Mouse (Mus musculus) kidney, postnatal 10 days (tissue): ENCODE data around the gene Spag5.
A peak's percentile ranks its signal among the peaks of the same experiment; 100 is the strongest.

ENCODE experiments used
- DNase-seq: peaks from one replicate; pipeline ENCODE4 v3.0.0; 2021; ENCODE audit warnings: mixed read lengths

The Spag5 gene

DNA sequence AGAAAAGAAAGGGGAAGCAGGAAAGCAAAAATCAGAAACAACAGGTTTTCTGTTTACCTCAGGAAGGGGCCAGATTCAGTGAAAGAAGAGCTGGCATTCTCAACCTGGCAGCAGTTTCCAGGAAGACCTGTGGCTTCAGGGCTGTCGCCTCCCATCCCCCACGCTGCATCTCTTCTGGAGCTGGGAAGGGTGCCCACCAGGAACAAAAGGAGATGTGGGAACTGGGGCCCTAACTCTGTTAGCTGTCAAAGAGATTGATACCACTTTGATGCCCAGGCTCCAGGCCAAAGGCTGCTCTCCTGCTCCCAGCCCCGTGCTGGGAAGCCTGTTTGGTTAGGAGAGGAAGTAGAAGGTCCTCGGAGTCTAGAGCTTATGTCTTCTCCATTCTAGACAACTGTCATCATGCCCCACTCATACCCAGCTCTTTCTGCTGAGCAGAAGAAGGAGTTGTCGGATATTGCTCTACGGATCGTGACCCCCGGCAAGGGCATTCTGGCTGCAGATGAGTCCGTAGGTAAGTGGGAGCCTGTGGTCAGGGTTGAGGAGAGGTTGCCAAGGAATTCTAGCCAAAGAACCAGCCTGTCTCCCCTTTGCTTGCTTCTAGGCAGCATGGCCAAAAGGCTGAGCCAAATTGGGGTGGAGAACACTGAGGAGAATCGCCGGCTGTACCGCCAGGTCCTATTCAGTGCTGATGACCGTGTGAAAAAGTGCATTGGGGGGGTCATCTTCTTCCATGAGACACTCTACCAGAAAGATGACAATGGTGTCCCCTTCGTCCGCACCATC is 22.9 kb downstream of the Spag5 start:
- no peak for DNase-seq

DNA sequence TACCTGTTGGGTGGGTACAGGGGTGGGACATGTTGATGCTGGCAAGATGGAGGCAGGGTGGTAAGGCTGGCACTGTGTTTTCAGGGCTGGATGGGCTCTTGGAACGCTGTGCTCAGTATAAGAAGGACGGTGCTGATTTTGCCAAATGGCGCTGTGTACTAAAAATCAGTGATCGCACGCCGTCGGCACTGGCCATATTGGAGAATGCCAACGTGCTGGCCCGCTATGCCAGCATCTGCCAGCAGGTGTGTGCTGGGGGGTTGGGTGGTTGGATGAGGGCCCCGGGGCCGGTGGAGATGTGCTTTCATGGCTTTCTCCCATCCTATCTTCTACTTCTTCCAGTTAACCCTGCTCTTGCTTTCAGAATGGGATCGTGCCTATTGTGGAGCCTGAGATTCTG is 23.6 kb downstream of the Spag5 start:
- DNase-seq, result no peak

DNA sequence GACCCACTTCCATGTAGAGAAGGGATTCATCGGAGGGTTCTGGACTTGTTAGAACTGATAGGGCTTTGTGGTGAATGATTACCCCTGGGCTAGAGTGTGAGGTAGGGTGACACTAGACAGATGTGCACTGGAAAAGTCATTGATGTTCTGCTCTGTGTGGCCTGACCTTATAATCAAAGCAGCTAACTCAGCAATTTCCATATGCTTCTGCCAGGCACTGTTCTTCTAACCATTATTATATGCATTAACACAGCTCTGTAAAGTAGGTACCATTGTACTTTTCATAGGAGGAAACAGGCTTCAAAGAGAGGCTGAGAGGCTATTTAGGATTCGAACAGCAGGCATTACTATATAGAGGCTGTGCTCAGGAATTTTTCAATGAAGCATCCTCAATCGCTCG is 25.9 kb downstream of the Spag5 start:
- no peak for DNase-seq

DNA sequence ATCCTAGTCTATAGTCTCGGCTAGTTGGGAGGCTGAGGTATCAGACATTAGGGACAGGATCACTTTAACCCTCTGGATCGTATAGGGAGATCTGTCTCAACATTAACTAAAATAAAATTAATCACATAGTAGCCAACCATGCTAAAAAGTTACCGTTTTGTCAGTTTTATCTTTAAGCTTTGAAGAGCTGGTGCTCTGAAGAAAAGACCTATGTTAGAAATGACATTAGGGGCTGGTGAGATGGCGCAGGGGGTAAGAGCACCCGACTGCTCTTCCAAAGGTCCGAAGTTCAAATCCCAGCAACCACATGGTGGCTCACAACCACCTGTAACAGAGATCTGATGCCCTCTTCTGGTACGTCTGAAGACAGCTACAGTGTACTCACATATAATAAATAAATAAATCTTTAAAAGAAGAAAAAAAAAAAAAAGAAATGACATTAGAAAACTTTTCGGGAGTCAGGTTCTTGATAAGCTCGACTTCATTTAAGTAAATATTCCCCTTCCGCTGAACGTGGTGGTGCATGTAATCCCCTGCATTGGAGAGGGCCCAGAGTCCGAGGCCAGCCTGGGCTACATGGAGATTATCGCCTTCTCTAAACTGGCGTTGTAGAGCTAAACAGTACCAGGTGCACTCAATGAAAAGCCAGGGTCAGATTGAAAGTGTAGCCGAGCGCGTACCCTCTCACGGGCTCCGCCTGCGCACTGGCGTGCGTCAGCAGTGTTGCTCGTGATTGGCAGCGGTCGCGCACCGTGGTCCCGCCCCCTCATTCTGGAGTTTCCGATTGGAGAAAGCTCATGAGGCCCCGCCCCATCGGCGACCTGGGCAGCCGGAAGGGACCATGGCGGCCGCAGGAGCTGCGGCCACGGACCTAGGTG is 26.5 kb downstream of the Spag5 start, which contains the start of gene Pigs:
Gene Pigs (plus strand): TSS at position 782 of the 878 bp plus-strand sequence.
- DNase-seq, result peak; percentile 99

DNA sequence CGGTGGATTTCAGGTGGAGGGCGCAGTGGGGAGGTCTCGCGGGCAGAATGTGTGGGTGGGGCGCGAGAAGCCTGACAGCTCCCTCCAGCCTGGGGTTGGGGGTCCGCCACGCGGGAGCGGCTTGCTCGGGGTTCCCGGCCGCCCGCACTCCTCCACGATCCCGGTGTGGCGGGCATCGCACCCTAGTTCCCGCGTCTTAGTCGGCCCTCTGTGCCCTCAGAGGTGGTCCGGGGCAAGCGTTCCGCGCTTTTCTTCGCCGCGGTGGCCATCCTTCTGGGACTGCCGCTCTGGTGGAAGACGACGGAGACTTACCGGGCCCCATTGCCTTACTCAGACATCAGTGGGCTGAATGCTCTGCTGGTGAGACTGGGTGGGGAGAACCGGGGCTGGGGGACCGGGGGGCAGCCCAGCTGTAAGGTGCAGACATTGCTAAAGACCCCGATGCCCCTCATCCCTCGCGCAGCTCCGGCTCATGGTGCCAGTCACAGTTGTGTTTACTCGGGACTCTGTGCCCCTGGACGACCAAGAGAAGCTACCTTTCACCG is 27.3 kb downstream of the Spag5 start:
- no peak for DNase-seq

DNA sequence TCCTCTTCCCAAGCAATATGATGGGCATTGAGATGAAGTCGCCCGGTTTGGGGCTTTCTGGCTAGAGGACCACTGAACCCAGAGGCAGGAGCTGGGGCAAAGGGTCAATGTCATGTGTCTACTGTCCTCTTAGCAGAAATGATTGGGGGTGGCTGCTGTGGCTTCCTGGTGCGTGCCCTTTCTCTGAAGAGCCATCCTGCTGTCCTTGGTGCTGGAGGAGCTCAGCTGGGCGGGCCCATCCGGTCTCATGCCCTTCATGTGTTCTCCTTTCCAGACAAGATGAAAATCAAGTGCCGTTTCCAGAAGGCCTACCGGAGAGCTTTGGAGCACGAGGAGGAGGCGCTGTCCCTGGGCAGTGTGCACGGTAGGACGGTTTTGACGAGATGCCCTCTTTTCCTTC is 31.3 kb downstream of the Spag5 start:
- DNase-seq, result no peak

DNA sequence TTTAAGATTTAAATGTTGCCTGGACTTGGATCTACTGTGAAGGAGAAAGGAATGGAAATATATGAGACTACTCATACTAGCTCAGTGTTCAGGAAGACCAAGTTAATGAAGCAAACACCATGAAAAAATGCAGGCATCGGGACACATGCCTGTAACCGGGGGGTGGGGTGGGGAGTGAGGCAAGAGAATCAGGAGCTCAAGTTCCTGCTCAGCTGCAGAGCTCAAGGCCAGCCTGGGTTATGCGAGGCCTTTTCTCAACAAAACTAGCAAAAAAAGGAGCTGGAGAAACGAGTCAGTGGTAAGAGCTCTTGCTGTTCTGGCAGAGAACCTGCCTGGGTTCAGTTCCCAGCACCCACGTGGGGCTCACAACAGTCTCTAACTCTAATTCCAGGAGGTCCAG is 32.7 kb downstream of the Spag5 start:
- no peak for DNase-seq

DNA sequence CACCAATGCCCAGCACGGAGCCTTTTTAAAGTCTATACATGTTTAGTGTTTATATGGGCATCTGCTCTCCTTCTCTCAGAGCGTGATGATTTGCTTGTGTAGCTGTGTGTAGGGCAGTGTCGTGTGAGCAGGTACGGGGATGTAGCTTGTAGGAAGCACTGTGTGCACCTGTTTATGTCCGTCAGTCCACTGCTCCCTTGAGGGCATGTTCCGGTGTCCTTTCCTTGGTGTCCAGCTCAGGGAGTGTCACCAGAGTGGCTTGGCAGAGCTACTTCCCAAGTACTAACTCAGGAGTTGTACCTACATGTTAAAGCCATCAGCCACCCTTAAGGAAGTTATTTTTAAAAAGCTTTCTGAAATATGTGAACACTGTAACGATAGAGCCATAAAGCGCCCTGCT is 35.7 kb downstream of the Spag5 start:
- DNase-seq, result no peak

DNA sequence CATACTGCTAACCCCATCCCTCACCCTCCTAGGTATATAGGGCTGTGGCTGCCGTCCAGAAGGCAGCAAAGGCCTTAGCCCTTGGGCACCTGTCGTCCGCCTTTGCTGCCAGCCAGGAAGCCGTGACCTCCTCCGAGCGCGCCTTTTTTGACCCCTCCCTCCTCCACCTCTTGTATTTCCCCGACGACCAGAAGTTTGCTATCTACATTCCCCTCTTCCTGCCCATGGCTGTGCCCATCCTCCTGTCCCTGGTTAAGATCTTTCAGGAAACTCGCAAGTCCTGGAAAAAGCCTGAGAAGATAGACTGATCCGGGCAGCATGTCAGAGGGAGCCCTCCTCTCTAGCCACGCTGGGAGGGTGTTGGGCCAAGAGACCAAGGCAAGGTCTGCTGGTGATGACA is 40.4 kb downstream of the Spag5 start:
- DNase-seq, result no peak

DNA sequence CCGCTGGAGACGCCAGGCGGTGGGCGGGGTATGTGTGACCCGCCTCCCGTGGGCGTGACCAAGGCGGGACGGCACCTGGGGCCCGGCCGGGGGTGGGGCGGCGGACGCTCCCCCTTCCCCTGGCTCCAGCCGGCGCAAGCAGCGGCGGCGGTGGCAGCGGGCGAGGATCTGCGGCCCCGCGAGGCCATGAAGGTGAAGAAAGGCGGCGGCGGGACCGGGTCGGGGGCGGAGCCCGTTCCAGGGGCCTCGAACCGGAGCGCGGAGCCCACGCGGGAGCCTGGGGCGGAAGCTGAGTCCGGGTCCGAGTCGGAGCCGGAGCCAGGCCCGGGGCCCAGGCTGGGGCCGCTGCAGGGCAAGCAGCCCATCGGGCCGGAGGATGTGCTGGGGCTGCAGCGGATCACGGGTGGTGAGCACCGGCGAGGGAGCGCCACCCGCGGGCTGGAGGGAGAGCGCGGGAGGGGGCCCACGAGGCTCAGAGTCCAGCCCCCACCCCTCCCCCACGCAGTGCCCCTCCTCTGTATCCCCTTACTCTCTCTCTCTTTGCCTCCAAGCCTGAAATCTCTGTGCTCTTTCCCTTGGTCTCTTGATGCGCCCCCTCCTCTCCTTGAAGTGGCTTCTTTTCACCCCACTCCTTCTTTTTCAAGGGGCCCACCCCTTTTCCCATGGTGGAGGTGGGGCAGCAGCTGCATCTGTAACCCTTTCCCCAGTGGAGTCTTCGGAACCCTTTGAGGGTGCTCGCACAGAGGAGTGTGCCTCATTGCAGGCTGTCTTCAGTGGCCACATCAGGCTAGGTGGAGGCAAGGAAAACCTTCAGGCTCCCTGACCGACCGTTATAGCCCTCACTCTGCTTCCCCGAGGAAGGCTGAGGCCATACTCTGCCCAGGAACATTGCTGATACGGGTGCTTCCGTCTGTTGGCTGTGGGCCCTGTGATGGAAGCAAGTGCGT is 42.3 kb downstream of the Spag5 start, which contains the start of gene Unc119:
Gene Unc119 (plus strand): TSS at position 102 of the 947 bp plus-strand sequence.
- DNase-seq, result peak; percentile 91

DNA sequence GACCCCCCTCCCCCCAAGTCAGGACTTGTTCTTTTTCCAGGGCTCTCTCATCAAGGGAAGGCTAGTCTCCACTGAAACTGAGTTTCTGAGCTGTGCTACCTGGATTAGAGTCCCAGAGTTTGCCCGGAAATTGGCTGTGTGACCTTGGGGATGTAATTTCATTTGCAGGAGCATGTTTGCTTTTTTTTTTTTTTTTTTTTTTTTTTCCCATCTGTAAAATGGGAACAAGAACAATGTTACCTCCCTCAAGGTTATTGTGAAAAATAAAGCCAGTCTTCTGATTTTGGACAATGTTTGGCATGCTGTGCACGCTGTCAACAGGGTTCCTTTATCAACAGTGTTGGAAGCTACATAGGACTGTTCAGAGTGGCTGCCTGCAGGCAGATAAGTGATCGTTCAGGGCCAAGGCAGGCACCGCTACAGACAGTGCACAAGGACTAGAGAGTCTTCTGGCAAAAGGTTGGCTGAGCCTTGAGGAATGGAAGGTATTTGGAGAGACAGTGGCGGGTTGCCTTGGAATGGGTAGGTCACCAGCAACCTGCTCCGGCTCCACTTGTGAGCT is 43.1 kb downstream of the Spag5 start:
- DNase-seq, result no peak

DNA sequence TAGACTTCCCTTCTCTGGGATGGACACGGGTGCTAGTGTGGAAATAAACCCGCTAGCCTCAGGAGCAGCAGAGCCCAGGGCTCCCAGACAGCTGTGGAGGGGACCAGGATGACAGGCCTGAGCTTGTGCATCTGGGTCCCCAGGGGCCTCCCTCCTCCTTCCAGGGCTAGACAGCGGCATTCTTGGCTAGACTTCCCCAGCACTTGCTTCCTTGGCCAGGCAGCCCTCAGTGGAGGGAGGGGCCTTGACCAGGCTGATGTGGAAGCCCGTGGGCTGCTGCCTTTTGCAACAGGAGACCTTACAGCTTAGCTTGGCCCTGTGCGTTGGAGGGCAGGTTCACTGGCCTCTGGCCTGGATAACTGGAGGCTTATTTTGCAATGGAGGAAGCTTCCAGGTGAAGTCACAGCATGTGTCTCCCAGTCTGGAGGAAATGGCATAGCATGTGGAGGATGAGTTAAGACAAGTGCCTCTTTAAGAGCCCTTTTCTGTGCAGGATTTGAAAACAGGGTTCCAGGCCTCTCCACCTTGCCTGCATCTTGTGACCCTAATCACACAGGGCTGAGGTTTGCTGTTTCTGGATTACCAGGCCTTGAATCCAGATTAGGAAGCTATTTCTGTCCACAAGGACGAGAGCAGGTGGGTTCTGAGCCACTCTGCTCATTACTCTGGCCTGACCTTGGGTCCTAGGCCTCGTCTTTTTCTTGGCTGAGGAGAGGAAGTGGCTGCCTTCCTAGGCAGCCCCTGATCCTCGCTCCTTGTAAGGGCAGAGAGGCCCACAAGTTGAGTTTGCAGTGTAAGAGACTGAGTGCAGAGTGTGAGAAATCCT is 43.8 kb downstream of the Spag5 start:
- DNase-seq, result peak; percentile 83

DNA sequence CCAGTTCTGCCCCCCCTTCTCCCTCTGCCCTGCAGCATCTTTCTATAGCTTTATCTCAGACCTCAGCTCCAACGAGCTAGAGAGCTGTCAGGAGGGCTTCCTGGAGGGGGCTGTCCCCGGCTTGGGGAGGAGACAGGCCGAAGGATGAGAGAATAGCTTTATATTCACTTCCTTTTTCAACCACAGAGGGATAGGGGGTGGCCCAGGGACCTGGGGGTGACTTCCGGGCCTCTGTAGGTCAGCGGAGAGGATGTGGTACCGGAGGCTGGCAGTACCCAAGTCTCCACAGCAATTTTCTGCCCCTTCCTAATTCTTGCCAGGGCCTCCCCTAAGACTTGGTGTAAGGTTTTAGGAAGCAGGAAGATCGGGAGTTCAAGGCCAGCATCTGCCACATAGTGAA is 44.5 kb downstream of the Spag5 start:
- DNase-seq, result no peak

DNA sequence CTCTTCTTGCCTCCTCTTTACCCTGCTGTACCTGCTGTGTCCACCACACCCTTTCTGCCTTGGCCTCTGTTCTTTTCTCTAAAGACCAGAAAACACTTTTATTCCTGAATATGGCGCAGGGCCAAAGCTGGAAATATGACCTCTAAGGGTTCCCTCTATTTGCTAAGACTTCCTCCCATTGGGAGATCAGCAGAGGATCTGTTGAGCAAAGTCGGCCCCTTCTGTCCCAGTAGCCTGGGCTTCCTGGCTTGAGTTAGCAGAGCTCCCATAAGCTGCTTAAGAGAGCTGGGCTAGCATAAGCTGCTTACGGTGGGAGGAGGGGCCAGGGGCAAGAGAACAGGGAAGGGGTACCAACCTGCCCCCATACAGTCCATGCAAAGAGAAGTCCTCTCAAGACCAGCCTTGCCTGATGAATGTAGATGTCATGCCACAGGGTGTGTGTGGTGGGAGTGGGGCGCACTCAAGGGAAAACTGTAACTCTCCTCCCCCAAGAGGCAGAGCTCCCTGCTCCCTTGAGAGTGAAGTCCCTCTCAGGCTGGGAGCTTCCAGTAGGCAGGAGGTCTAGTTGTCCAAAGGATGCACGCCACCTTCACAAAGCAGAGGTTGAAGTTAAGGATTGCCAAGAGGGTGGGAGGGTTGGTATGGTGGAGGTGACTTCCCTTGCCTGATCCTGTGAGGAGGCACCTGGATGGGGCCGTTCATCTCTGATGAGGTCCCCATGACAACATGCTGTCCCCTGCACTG is 45.2 kb downstream of the Spag5 start:
- DNase-seq, result no peak

DNA sequence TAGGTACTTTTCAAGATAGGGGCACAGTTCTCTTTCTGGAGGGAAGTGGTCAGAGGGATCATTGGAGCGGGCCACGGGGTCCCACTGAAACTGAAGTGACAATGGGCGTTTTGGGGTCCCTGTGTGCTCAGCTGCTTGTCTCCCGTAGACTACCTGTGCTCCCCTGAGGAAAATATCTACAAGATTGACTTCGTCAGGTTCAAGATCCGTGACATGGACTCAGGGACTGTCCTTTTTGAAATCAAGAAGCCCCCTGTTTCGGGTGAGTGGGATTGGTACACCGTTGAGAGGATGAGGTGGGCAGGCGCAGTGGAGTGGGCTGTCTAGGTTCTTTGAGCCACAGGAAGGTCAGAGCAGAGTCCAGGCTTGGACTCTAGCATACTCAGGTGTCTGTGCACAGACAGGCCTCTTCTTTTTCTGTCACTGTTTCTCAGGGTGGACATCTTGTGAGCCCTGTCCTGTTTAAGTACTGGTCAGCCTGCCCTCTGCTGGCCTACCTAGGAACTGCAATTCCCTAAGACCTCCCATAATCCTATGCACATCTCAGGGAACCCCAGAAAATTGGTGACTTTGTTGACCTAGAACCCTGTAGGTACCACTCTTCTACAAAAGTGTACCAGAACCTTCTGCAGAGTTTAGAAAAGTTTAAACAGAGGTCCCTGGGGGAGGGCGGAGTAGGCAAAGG is 45.9 kb downstream of the Spag5 start:
- peak; percentile 88 for DNase-seq

DNA sequence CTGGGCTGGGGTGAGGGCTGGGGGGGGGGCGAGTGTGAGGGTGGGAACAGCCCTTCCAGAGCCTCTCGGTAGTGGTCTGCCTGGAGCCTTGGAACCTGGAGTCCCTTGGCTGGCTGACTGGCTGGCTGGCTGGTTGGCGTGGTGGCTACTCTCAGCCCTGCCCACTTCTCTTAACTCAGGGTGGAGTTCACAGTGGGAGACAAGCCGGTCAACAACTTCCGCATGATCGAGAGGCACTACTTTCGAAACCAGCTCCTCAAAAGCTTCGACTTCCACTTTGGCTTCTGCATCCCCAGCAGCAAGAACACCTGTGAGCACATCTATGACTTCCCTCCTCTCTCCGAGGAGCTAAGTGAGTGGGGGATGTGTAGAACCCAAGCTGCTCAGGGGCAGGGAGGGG is 46.6 kb downstream of the Spag5 start:
- DNase-seq, result no peak

DNA sequence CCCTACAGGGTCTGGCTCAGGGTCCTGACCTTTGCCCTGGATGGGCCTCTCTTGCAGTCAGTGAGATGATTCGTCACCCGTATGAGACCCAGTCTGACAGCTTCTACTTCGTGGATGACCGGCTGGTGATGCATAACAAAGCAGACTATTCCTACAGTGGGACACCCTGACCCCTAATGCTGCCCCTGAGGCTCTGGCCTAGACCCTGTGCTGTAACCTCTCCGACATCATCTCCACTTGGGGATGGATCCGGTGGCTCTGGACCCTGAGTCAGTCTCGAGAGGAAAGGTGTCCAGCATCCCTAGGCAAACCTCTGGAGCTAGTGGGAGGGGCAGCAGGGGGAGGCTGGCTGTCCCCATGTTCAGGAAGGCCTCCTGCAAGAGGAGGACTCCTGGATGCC is 47.1 kb downstream of the Spag5 start:
- DNase-seq, result no peak

DNA sequence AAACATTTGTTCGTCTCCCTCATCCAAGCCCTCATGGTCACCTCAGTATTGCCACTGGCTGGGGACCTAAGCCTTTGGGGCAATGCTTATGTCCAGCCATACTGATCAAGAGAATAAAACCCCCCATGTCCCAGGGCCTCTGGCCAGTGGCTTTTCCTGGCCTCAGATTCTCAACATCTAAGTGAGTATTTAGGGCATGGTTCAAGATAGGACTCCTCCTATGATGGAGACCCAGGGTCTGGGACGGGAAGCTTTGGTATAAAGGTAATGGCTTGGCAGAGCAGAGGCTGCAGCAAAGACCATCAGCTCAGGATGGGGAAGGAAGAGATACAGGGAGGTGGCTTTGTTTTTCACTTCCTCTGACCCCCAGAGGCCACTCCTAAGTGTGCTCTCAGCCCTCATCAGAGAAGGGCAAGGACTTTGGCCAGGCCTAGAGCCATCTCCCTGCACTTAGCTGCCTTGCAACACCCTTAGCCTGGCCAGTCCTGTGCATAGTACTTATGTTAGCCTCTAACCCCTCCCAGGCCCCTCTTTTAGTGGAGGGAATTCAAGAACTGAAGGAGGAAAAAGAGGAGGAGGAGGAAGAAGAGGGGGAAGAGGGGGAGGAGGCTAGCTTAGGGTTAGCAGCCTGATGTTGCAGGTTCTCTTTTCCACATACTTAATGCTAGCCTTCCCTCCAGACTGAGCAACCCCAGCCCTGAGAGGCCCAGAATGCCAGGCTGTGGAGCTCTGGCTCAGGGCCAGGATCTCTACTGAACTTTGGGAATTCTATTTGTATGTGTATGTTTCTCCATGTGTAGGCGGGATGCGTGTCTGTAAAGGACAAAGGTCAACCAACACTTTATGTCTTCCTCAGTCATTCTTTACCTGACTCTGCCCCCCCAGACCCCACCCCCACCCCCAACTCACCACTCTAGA is 48.4 kb downstream of the Spag5 start:
- peak; percentile 55 for DNase-seq

DNA sequence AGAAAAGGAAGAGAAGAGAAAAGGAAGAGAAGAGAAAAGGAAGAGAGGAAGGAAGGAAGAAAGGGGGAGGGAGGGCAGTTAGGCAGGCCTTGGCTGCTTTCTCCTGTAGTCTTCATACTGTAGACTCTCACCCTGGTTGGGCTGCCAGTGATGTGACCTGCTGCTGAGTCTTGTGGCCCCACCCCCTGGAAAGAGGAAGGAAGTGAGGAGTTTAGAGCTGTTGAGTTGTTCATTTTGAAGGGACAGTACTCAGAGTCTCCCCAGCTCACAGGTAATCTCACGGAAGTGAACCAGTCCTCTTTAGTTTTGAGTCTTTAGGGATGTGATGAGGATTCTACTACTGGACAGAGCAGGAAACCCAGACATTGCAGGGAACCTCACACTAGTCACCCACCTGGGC is 51.8 kb downstream of the Spag5 start:
- no peak for DNase-seq
